Mouse (Mus musculus) embryonic facial prominence, embryonic 11.5 days (tissue): ENCODE results near the gene Rab42. TPM values are rescaled to one million over a fixed set of nuclear protein-coding genes. Genes with fewer than 3 reads are reported as not detected.
"Not testable (repeated sequence)": the region's sequence is repeated elsewhere in the genome, so short reads cannot be mapped to it uniquely, and the experiment has no call there.

Experiments
- ATAC-seq: fragments of 200-750 bp; cut with Nextera tagmentation; replicated peaks from 2 replicates; pipeline ENCODE4 v1.8.0; 2017; ENCODE audit warnings: low read depth; ENCODE audit not compliant: insufficient number of reproducible peaks, low FRiP score, low TSS enrichment
- DNase-seq: peaks from one replicate; pipeline ENCODE4 v3.0.0-alpha.2; 2015; ENCODE audit warnings: low spot score
- H3K27ac ChIP-seq: fragments of 300-500 bp; sonication (generic); replicated peaks from 2 replicates; pipeline ENCODE4 v1.5.1; 2014; ENCODE audit warnings: mild to moderate bottlenecking, low read depth, low read length, control low read depth
- H3K27me3 ChIP-seq: fragments of 300-500 bp; sonication (generic); 2 replicates; pipeline ENCODE4 v1.6.1; 2014; ENCODE audit warnings: mild to moderate bottlenecking, low read length, moderate library complexity, mixed read lengths; ENCODE audit not compliant: control insufficient read depth, insufficient read depth
- H3K36me3 ChIP-seq: fragments of 300-500 bp; sonication (generic); replicated peaks from 2 replicates; pipeline ENCODE4 v1.6.1; 2014; ENCODE audit warnings: low read depth, mild to moderate bottlenecking, low read length, moderate library complexity, mixed read lengths; ENCODE audit not compliant: control insufficient read depth, insufficient read depth
- H3K4me1 ChIP-seq: fragments of 300-500 bp; sonication (generic); 2 replicates; pipeline ENCODE4 v1.6.1; 2014; ENCODE audit warnings: low read length, mixed read lengths; ENCODE audit not compliant: control insufficient read depth, insufficient read depth
- H3K4me2 ChIP-seq: fragments of 300-500 bp; sonication (generic); 2 replicates; pipeline ENCODE4 v1.6.1; 2014; ENCODE audit warnings: low read depth, mild to moderate bottlenecking, control low read depth, low read length, moderate library complexity
- H3K4me3 ChIP-seq: fragments of 300-500 bp; sonication (generic); 2 replicates; pipeline ENCODE4 v1.5.1; 2014; ENCODE audit warnings: low read depth, low read length, control low read depth
- H3K9ac ChIP-seq: fragments of 300-500 bp; sonication (generic); replicated peaks from 2 replicates; pipeline ENCODE4 v1.6.1; 2014; ENCODE audit warnings: mild to moderate bottlenecking, control low read depth, low read length
- H3K9me3 ChIP-seq: fragments of 300-500 bp; sonication (generic); replicated peaks from 2 replicates; pipeline ENCODE4 v1.6.1; 2016; ENCODE audit warnings: mild to moderate bottlenecking, low read length, inconsistent platforms, mixed read lengths; ENCODE audit not compliant: control insufficient read depth
- WGBS: fragments of 180-500 bp; shearing (Covaris S2); extraction: QIAGEN DNeasy Blood & Tissue Kit; methylation state at CpG from one replicate; pipeline ENCODE4 v1.1.7; 2014; 5-methylcytosine and 5-hydroxymethylcytosine counted together
- polyA plus RNA-seq: library from polyadenylated mRNA; unstranded; fragments of >200 nt; fragmentation: Nextera tagmentation; extraction: Ambion mirVana; gene quantifications from 2 replicates; pipeline ENCODE4 v1.2.1, GENCODE M21; 2014

Gene Rab42
- polyA plus RNA-seq, 1 experiment from 2014 or later = 0.67 TPM

- Histone ChIP-seq H3K4me2 (peak overlapping the region; percentile 75), H3K27me3 (no peaks in the 10 kb centered on the region), H3K4me3 (peak overlapping the region; percentile 80), H3K36me3 (peaks cover 8% of the 10 kb centered on the region), H3K4me1 (no peaks in the 10 kb centered on the region; the same call in 1 of the 2 replicates), H3K9me3 (no peaks in the 10 kb centered on the region), H3K27ac (0 out of 2 replicates have a peak overlapping the region, but pooled peaks have one; percentile 29), H3K9ac (peak overlapping the region; percentile 86; the same call in 1 of the 2 replicates)
- DNase-seq (peak; percentile 64), ATAC-seq (no peak)
- 27% methylated on average over 10 of the region's 10 CpGs for WGBS
Measured at GRCm38 (mm10) chr4:132309849-132310472, 6.8 kb upstream of the Rab42 start.

GRCm38 (mm10) chr4:132309140-132309848, 6.1 kb upstream of the Rab42 start:
- no peak for DNase-seq
- WGBS = 2% methylated on average over 15 of the region's 15 CpGs
- peak overlapping the region; percentile 86 for H3K9ac ChIP-seq
- H3K27me3 ChIP-seq = no peaks in the 10 kb centered on the region
- H3K27ac ChIP-seq = peak overlapping the region; percentile 69; the same call in 1 of the 2 replicates
- H3K36me3 ChIP-seq = peaks cover 8% of the 10 kb centered on the region
- no peaks in the 10 kb centered on the region for H3K9me3 ChIP-seq
- H3K4me3 ChIP-seq = peak overlapping the region; percentile 80
- ATAC-seq = no peak
- H3K4me1 ChIP-seq = no peaks in the 10 kb centered on the region; the same call in 1 of the 2 replicates
- peak overlapping the region; percentile 75 for H3K4me2 ChIP-seq

GRCm38 (mm10) chr4:132308437-132309139, 5.4 kb upstream of the Rab42 start:
- Histone ChIP-seq H3K9me3 (no peaks in the 10 kb centered on the region), H3K4me3 (peak overlapping the region; percentile 80), H3K4me2 (peak overlapping the region; percentile 75), H3K27me3 (no peaks in the 10 kb centered on the region), H3K36me3 (peaks cover 8% of the 10 kb centered on the region), H3K27ac (peak overlapping the region; percentile 69), H3K9ac (peak overlapping the region; percentile 86), H3K4me1 (no peaks in the 10 kb centered on the region; the same call in 1 of the 2 replicates)
- ATAC-seq = peak; percentile 90
- 2% methylated on average over 41 of the region's 41 CpGs for WGBS
- peak; percentile 96 for DNase-seq

GRCm38 (mm10) chr4:132306004-132306403, 2.8 kb upstream of the Rab42 start:
- 85% methylated on average over 6 of the region's 6 CpGs for WGBS
- DNase-seq (no peak), ATAC-seq (no peak)
- Histone ChIP-seq H3K4me1 (no peaks in the 10 kb centered on the region; the same call in 1 of the 2 replicates), H3K9ac (no peak overlapping the region), H3K36me3 (peaks cover 5% of the 10 kb centered on the region), H3K4me2 (no peak overlapping the region), H3K27me3 (no peaks in the 10 kb centered on the region), H3K27ac (no peak overlapping the region), H3K9me3 (no peaks in the 10 kb centered on the region), H3K4me3 (no peak overlapping the region)

GRCm38 (mm10) chr4:132305276-132305675, 2.1 kb upstream of the Rab42 start:
- H3K36me3 ChIP-seq = peaks cover 4% of the 10 kb centered on the region; the same call in 1 of the 2 replicates
- DNase-seq = no peak
- H3K4me3 ChIP-seq = no peak overlapping the region
- no peaks in the 10 kb centered on the region for H3K9me3 ChIP-seq
- WGBS = 80% methylated on average over 8 of the region's 8 CpGs
- H3K4me1 ChIP-seq = no peaks in the 10 kb centered on the region; the same call in 1 of the 2 replicates
- ATAC-seq = no peak
- no peaks in the 10 kb centered on the region for H3K27me3 ChIP-seq
- no peak overlapping the region for H3K27ac ChIP-seq
- no peak overlapping the region for H3K4me2 ChIP-seq
- no peak overlapping the region for H3K9ac ChIP-seq

- 47% methylated on average over 6 of the region's 6 CpGs for WGBS
Measured at GRCm38 (mm10) chr4:132303484-132303883, 299 bp upstream of the Rab42 start.

GRCm38 (mm10) chr4:132301965-132302938, 933 bp downstream of the Rab42 start:
- H3K27ac ChIP-seq = no peak overlapping the region
- no peaks in the 10 kb centered on the region for H3K27me3 ChIP-seq
- no peaks in the 10 kb centered on the region; the same call in 1 of the 2 replicates for H3K4me1 ChIP-seq
- H3K4me2 ChIP-seq = peak overlapping the region; percentile 54
- peak overlapping the region; percentile 54 for H3K9ac ChIP-seq
- no peaks in the 10 kb centered on the region for H3K9me3 ChIP-seq
- 67% methylated on average over 16 of the region's 16 CpGs for WGBS
- ATAC-seq (no peak), DNase-seq (no peak)
- H3K36me3 ChIP-seq = no peaks in the 10 kb centered on the region
- H3K4me3 ChIP-seq = peak overlapping the region; percentile 40

More at GRCm38 (mm10) chr4:132303484-132303883, 299 bp upstream of the Rab42 start:
- H3K9me3 ChIP-seq, H3K27ac ChIP-seq, H3K36me3 ChIP-seq, H3K4me1 ChIP-seq, H3K27me3 ChIP-seq, ATAC-seq, H3K9ac ChIP-seq, DNase-seq: not testable (repeated sequence)
- Histone ChIP-seq H3K4me3 (peak overlapping the region; percentile 40), H3K4me2 (peak overlapping the region; percentile 54)
